Mouse (Mus musculus) CH12.LX (cell line): ENCODE results near the gene Olfr231. TPM values are rescaled to one million over a fixed set of nuclear protein-coding genes. Genes with fewer than 3 reads are reported as not detected.

Experiments
- DNase-seq: peaks from one replicate; pipeline ENCODE4 v3.0.0-alpha.2; 2013; ENCODE audit errors: extremely low read depth
- H3K27ac ChIP-seq: 2 replicates; pipeline ENCODE4 v1.5.1; 2012; ENCODE audit warnings: low read depth, mild to moderate bottlenecking, control low read depth, moderate library complexity; ENCODE audit not compliant: insufficient read depth
- H3K27me3 ChIP-seq: replicated peaks from 2 replicates; pipeline ENCODE3; 2012; ENCODE audit warnings: inconsistent platforms
- H3K36me3 ChIP-seq, 2 experiments: replicated peaks in 1 of 2; 2 replicates each; pipeline versions ENCODE3 to v1.6.1; 2012; ENCODE audit warnings: inconsistent platforms in 1 of 2, low read length in 1 of 2, mild to moderate bottlenecking in 1 of 2, mixed read lengths in 1 of 2, moderate library complexity in 1 of 2; ENCODE audit not compliant: control insufficient read depth in 1 of 2, insufficient read depth in 1 of 2
- H3K4me1 ChIP-seq, 2 experiments: 2 replicates each; pipeline ENCODE4 v1.6.1; 2012; ENCODE audit warnings: inconsistent platforms in 1 of 2, moderate library complexity in 1 of 2; ENCODE audit not compliant: insufficient read depth in 2 of 2, control insufficient read depth in 1 of 2
- H3K4me2 ChIP-seq: 2 replicates; pipeline ENCODE4 v1.6.1; 2012; ENCODE audit warnings: low read depth, mild to moderate bottlenecking, control low read depth; ENCODE audit not compliant: poor library complexity, insufficient read depth, severe bottlenecking
- H3K4me3 ChIP-seq, 3 experiments: fragments of 150-350 bp in 1 of 3; sonication (generic) in 1 of 3; replicated peaks in 1 of 3; 2 replicates each; pipeline versions ENCODE3 to v1.5.1; 2011 to 2012; ENCODE audit warnings: low read depth in 2 of 3, low read length in 2 of 3, mild to moderate bottlenecking in 2 of 3, moderate library complexity in 2 of 3, control low read depth in 1 of 3, improper control_type of control experiment in 1 of 3, inconsistent platforms in 1 of 3, mixed read lengths in 1 of 3; ENCODE audit not compliant: poor library complexity in 1 of 3
- H3K79me2 ChIP-seq: replicated peaks from 2 replicates; pipeline ENCODE4 v1.6.1; 2012; ENCODE audit warnings: mild to moderate bottlenecking, moderate library complexity; ENCODE audit not compliant: control insufficient read depth, poor library complexity, insufficient read depth, severe bottlenecking; ENCODE audit errors: extremely low read depth
- H3K9ac ChIP-seq: 2 replicates; pipeline ENCODE4 v1.6.1; 2012; ENCODE audit warnings: low read depth, mild to moderate bottlenecking, control low read depth, moderate library complexity; ENCODE audit not compliant: insufficient read depth
- H3K9me3 ChIP-seq: replicated peaks from 2 replicates; pipeline ENCODE3; 2012; ENCODE audit warnings: low read length, inconsistent platforms, mixed read lengths
- CHD2 ChIP-seq: IDR thresholded peaks from 2 replicates; pipeline ENCODE4 v1.6.1; 2011; ENCODE audit warnings: low read length, improper control_type of control experiment
- CTCF ChIP-seq, 2 experiments: IDR thresholded peaks in 1 of 2; conservative IDR thresholded peaks in 1 of 2; 2 replicates each; pipeline ENCODE4 v1.5.1; 2011 to 2012; ENCODE audit warnings: low read depth in 2 of 2, low read length in 2 of 2, improper control_type of control experiment in 1 of 2, inconsistent platforms in 1 of 2, mild to moderate bottlenecking in 1 of 2, moderate library complexity in 1 of 2
- ETS1 ChIP-seq: conservative IDR thresholded peaks from 2 replicates; pipeline ENCODE4 v1.6.1; 2012; ENCODE audit warnings: low read depth, mild to moderate bottlenecking, inconsistent platforms, low read length, improper control_type of control experiment, moderate library complexity
- GABPA ChIP-seq: IDR thresholded peaks from 2 replicates; pipeline ENCODE4 v1.6.1; 2012; ENCODE audit warnings: low read depth, low read length, improper control_type of control experiment, inconsistent platforms; ENCODE audit not compliant: insufficient replicate concordance
- HCFC1 ChIP-seq: IDR thresholded peaks from 2 replicates; pipeline ENCODE4 v1.6.1; 2012; ENCODE audit warnings: low read depth, mild to moderate bottlenecking, inconsistent platforms, low read length, improper control_type of control experiment
- JUN ChIP-seq: IDR thresholded peaks from 2 replicates; pipeline ENCODE4 v1.6.1; 2011; ENCODE audit warnings: low read depth, mild to moderate bottlenecking, low read length, improper control_type of control experiment, moderate library complexity; ENCODE audit not compliant: insufficient read depth
- KAT2A ChIP-seq: IDR thresholded peaks from 2 replicates; pipeline ENCODE4 v1.6.1; 2012; ENCODE audit warnings: low read length, improper control_type of control experiment, inconsistent platforms; ENCODE audit not compliant: insufficient replicate concordance
- MAX ChIP-seq: IDR thresholded peaks from 2 replicates; pipeline ENCODE4 v1.6.1; 2011; ENCODE audit warnings: low read length, improper control_type of control experiment
- MXI1 ChIP-seq: IDR thresholded peaks from 2 replicates; pipeline ENCODE4 v1.6.1; 2011; ENCODE audit warnings: mild to moderate bottlenecking, low read depth, low read length, improper control_type of control experiment
- PAX5 ChIP-seq: IDR thresholded peaks from 2 replicates; pipeline ENCODE4 v1.6.1; 2012; ENCODE audit warnings: low read length, inconsistent platforms, mixed read lengths
- RAD21 ChIP-seq: IDR thresholded peaks from 2 replicates; pipeline ENCODE4 v1.6.1; 2011; ENCODE audit warnings: low read depth, mild to moderate bottlenecking, low read length, improper control_type of control experiment, moderate library complexity
- RCOR1 ChIP-seq: conservative IDR thresholded peaks from 2 replicates; pipeline ENCODE4 v1.6.1; 2012; ENCODE audit warnings: low read depth, mild to moderate bottlenecking, inconsistent platforms, low read length, improper control_type of control experiment
- SIN3A ChIP-seq: IDR thresholded peaks from 2 replicates; pipeline ENCODE4 v1.6.1; 2012; ENCODE audit warnings: low read length, improper control_type of control experiment, inconsistent platforms
- SMC3 ChIP-seq: IDR thresholded peaks from 2 replicates; pipeline ENCODE4 v1.6.1; 2011; ENCODE audit warnings: low read depth, low read length, improper control_type of control experiment
- UBTF ChIP-seq: IDR thresholded peaks from 2 replicates; pipeline ENCODE4 v1.6.1; 2012; ENCODE audit warnings: low read depth, mild to moderate bottlenecking, inconsistent platforms, low read length, improper control_type of control experiment, moderate library complexity
- USF1 ChIP-seq: IDR thresholded peaks from 2 replicates; pipeline ENCODE4 v1.6.1; 2014; ENCODE audit warnings: low read depth, mild to moderate bottlenecking, inconsistent platforms, low read length, improper control_type of control experiment
- ZC3H11A ChIP-seq: IDR thresholded peaks from 2 replicates; pipeline ENCODE4 v1.6.1; 2012; ENCODE audit warnings: low read depth, mild to moderate bottlenecking, inconsistent platforms, low read length, improper control_type of control experiment
- ZMIZ1 ChIP-seq: IDR thresholded peaks from 2 replicates; pipeline ENCODE4 v1.6.1; 2012; ENCODE audit warnings: low read depth, mild to moderate bottlenecking, inconsistent platforms, low read length, improper control_type of control experiment
- ZNF384 ChIP-seq: IDR thresholded peaks from 2 replicates; pipeline ENCODE4 v1.6.1; 2012; ENCODE audit warnings: low read depth, low read length, improper control_type of control experiment, inconsistent platforms
- dilution Hi-C: fragments of 300-500 bp; cut with MboI; formaldehyde crosslinking; loops from 2 replicates; pipeline ENCODE4 v1.14.3; 2020; ENCODE audit warnings: low sequenced_read_pairs; ENCODE audit not compliant: extremely low pct_unique_long_range_greater_than_20kb, extremely low pct_ligation_motif_present
- in situ Hi-C: fragments of 300-500 bp; cut with MboI; formaldehyde crosslinking; loops from 3 replicates; pipeline ENCODE4 v1.14.3; 2019; ENCODE audit warnings: low sequenced_read_pairs, low pct_ligation_motif_present, low pct_unique_long_range_greater_than_20kb, mixed read lengths
- polyA plus RNA-seq: library from polyadenylated mRNA; unstranded; fragments of >175 nt; gene quantifications from 2 replicates; pipeline ENCODE4 v1.2.1, GENCODE M21; 2012; ENCODE audit warnings: low read depth; ENCODE audit not compliant: insufficient read length
- total RNA-seq, 2 experiments: library from RNA; depleted of rRNA; stranded (reverse); fragments of 300-350 nt in 1 of 2; fragments of >200 nt in 1 of 2; gene quantifications; 2 replicates each; pipeline ENCODE4 v1.2.3; 2012 to 2014

Gene Olfr231
- total RNA-seq (2012; rRNA removed) = not detected in 2 replicates
- not detected in 2 replicates for total RNA-seq (2014; rRNA removed)
- not detected in 2 replicates for polyA plus RNA-seq

DNA sequence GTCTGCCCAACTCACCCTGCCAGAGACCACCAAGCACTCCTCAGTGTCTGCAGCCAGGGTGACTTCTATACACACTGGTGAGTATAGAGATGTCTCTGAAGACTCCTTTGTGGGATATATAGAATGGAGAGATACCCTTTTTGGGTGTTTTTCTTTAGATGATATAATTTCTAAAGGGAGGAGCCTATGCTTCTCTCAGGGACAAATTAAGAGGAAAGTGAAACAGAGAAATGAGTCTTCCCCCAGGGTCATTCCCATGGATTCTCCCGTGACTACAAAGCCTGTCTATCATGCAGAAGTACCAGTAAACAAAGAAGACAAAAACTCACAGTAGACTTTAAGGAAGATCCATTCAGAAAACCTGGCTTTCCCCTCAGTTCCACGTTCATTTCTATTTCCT is at the start of gene Olfr231:
Gene Olfr231, minus strand, starts transcription at position 101 of the 400 bp plus-strand sequence.
- H3K27me3 ChIP-seq = no peaks in the 10 kb centered on the region
- H3K4me3 ChIP-seq = no peak within 1 kb of the TSS
- no peaks in the 10 kb centered on the region for H3K36me3 ChIP-seq
- dilution Hi-C loops (no loop called here), in situ Hi-C loops (no loop called here)
- no peaks in the 10 kb centered on the region for H3K79me2 ChIP-seq
- DNase-seq = no peak
- H3K9ac ChIP-seq = no peak within 1 kb of the TSS
- peaks cover 0 to 12% of the 10 kb centered on the region in 2 experiments; a peak in 3 of 4 replicates for H3K4me1 ChIP-seq
- TF ChIP-seq JUN (no peak), CTCF (conservative IDR thresholded peaks at IDR 0.05 in 1 of 2, IDR thresholded peaks at IDR 0.05 in 1 of 2; ENCODE audit: low read depth in 2 of 2, low read length in 2 of 2) (no peak)
- H3K27ac ChIP-seq = no peak within 1 kb of the TSS
- H3K9me3 ChIP-seq = no peaks in the 10 kb centered on the region
- H3K4me2 ChIP-seq = no peak within 1 kb of the TSS

DNA sequence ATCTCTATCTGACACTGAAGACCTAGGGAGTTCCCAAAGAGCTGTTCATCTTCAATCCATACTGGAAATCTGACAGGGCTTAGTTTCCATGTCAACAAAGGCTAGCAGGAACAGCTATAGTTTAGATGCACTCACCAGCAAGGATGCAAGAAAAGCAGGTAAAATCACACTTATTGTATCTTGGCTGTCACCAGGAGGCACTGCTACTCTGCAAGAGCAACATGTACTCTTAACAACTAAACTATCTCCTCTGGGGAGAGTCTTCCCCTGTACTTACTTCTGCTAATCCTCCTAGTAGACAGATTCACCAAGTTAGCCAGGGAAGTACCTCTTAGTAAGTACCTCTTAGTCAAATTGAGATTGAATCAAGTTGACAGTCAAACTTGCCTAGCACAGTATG is 48.1 kb upstream of the Olfr231 start:
- dilution Hi-C loops = no loop called here
- in situ Hi-C loops = no loop called here
- H3K4me2 ChIP-seq = no peak overlapping the region
- H3K9ac ChIP-seq = no peak overlapping the region
- DNase-seq = peak; percentile 35
- H3K36me3 ChIP-seq = no peaks in the 10 kb centered on the region
- no peaks in the 10 kb centered on the region for H3K27me3 ChIP-seq
- no peak overlapping the region for H3K27ac ChIP-seq
- H3K4me1 ChIP-seq = peaks cover 0 to 28% of the 10 kb centered on the region in 2 experiments; a peak in 2 of 4 replicates
- peak; percentile 70 for TF ChIP-seq RAD21
- TF ChIP-seq CTCF (conservative IDR thresholded peaks at IDR 0.05 in 1 of 2, IDR thresholded peaks at IDR 0.05 in 1 of 2; ENCODE audit: low read depth in 2 of 2, low read length in 2 of 2) = peak in 1 of 2 experiments; percentile 68; a peak in 2 of 4 replicates
- TF ChIP-seq KAT2A = no peak
- TF ChIP-seq SMC3 = peak; percentile 61
- no peaks in the 10 kb centered on the region for H3K79me2 ChIP-seq
- H3K4me3 ChIP-seq = no peak overlapping the region
- H3K9me3 ChIP-seq = no peaks in the 10 kb centered on the region

GRCm38 (mm10) chr1:174159095-174159494 is 38.1 kb upstream of the Olfr231 start:
- H3K36me3 ChIP-seq = no peaks in the 10 kb centered on the region
- no peak overlapping the region for H3K4me3 ChIP-seq
- H3K9me3 ChIP-seq = no peaks in the 10 kb centered on the region
- no peak overlapping the region for H3K9ac ChIP-seq
- in situ Hi-C loops = no loop called here
- no peak for TF ChIP-seq MXI1
- TF ChIP-seq HCFC1 = no peak
- no peak for TF ChIP-seq USF1
- TF ChIP-seq ZNF384 = no peak
- no peak for TF ChIP-seq GABPA
- no peak for TF ChIP-seq CHD2
- no peak for TF ChIP-seq SIN3A
- no peak for TF ChIP-seq ZC3H11A
- TF ChIP-seq MAX = no peak
- no peak for TF ChIP-seq ZMIZ1
- no peak for TF ChIP-seq ETS1
- no peak for TF ChIP-seq UBTF
- TF ChIP-seq RCOR1 = no peak
- no peak for TF ChIP-seq KAT2A
- no peak for TF ChIP-seq PAX5
- peaks cover 3 to 4% of the 10 kb centered on the region in 2 experiments; a peak in 1 of 4 replicates for H3K4me1 ChIP-seq
- H3K27me3 ChIP-seq = no peaks in the 10 kb centered on the region
- dilution Hi-C loops = no loop called here
- no peak overlapping the region for H3K27ac ChIP-seq
- DNase-seq = no peak
- no peaks in the 10 kb centered on the region for H3K79me2 ChIP-seq
- no peak overlapping the region for H3K4me2 ChIP-seq
